Mouse (Mus musculus) cerebellum, adult 2 months (tissue): ENCODE data around the gene Arhgap31. TPM values are rescaled to one million over a fixed set of nuclear protein-coding genes. Genes with fewer than 3 reads are reported as not detected.

Experiments used
- DNase-seq, 2 experiments: peaks; one replicate each; pipeline ENCODE4 v3.0.0; 2021
- H3K27ac ChIP-seq: fragments of 200-500 bp; 2 replicates; pipeline ENCODE4 v1.5.1; 2012; ENCODE audit warnings: low read length, control low read depth, inconsistent platforms; ENCODE audit not compliant: insufficient read depth
- H3K27me3 ChIP-seq: fragments of 200-500 bp; 2 replicates; pipeline ENCODE4 v1.6.1; 2012; ENCODE audit warnings: inconsistent platforms, mild to moderate bottlenecking, low read length, moderate library complexity; ENCODE audit not compliant: control insufficient read depth, insufficient read depth
- H3K4me1 ChIP-seq: fragments of 200-500 bp; 2 replicates; pipeline ENCODE4 v1.6.1; 2011; ENCODE audit warnings: low read length; ENCODE audit not compliant: control insufficient read depth, insufficient read depth
- H3K4me3 ChIP-seq: fragments of 200-500 bp; replicated peaks from 2 replicates; pipeline ENCODE3; 2011; ENCODE audit warnings: mild to moderate bottlenecking, low read depth, low read length, control low read depth; ENCODE audit not compliant: insufficient read depth
- CTCF ChIP-seq: fragments of 200-500 bp; IDR thresholded peaks from 2 replicates; pipeline ENCODE4 v1.5.1; 2011; ENCODE audit warnings: low read depth, mild to moderate bottlenecking, control low read depth, low read length, moderate library complexity, borderline replicate concordance; ENCODE audit not compliant: insufficient read depth
- POLR2A ChIP-seq: fragments of 200-500 bp; IDR thresholded peaks from 2 replicates; pipeline ENCODE4 v1.6.1; 2011; ENCODE audit warnings: low read length, control low read depth, borderline replicate concordance; ENCODE audit not compliant: insufficient read depth
- WGBS: fragments of 180-500 bp; shearing (Covaris S2); methylation state at CpG from one replicate; pipeline ENCODE4 v1.1.7; 2018; 5-methylcytosine and 5-hydroxymethylcytosine counted together
- polyA plus RNA-seq: library from polyadenylated mRNA; depleted of rRNA; stranded (reverse); fragments of >200 nt; gene quantifications from 2 replicates; pipeline ENCODE4 v1.2.3, GENCODE M21; 2012

Arhgap31 gene
- polyA plus RNA-seq, 1 experiment: 17.3 TPM

DNA sequence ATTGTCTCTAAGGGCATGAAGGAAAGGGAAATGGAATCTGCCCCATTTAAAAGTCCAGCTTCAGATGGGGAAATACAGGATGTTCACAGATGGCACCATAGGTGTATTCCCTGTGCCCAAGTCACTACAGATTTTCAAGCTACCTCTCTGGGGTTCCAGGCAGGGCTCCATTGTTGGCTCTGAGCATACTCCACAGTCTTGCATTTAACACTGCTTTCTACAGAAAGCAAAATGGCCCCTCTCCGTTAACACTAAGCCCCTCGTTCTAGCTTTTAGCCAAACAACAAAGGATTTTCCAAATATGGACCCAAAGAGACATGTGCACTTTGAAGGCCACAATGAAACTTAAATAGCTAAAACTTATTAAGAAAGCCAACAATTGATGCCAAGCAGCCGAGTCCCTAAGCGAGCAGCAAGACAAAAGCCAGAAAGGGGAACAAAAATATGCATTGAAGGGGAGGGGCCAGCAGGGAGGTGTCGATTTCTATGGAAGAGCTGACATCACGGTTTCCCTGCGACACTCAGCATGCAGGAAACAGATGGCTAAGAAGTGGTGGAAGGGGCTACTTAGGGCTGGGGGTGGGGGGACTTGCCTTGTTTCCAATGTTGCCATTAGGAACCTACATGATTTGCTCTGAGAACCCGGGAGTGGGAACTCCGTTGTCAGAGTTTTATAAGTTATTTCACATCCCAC, 11.4 kb downstream of the Arhgap31 start:
- Histone ChIP-seq H3K4me1 (no peaks in the 10 kb centered on the region), H3K27me3 (no peaks in the 10 kb centered on the region), H3K27ac (no peak overlapping the region), H3K4me3 (no peak overlapping the region)
- 25% methylated on average over 9 of the region's 9 CpGs for WGBS
- DNase-seq: no peak
- TF ChIP-seq POLR2A (no peak), CTCF (no peak)

GRCm38 (mm10) chr16:38700392-38701162, 12.5 kb downstream of the Arhgap31 start:
- Histone ChIP-seq H3K4me3 (no peak overlapping the region), H3K4me1 (no peaks in the 10 kb centered on the region), H3K27ac (no peak overlapping the region), H3K27me3 (no peaks in the 10 kb centered on the region)
- DNase-seq: no peak
- TF ChIP-seq POLR2A: no peak
- 77% methylated on average over 16 of the region's 16 CpGs for WGBS

DNA sequence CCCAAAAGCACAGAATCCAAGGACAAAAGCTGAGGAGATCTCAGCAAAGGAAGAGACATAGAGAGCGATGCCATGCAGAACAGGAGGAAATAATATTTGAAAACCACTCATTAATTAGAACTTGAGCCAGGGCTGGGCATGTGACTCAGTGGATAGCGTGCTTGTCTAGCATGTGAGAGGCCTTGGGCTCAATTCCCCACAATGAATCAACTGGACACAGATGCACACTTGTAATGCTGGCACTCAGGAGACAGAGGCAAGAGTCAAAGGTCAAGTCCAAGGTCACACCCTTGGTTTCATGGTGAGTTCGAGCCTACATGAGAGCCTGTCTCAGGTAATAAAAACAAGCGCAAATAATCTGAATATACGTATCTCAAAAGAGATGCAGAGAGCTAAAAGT, 15.5 kb downstream of the Arhgap31 start:
- 87% methylated on average over 5 of the region's 5 CpGs for WGBS
- no peaks in the 10 kb centered on the region for H3K27me3 ChIP-seq
- H3K4me1 ChIP-seq: no peaks in the 10 kb centered on the region
- H3K4me3 ChIP-seq: no peak overlapping the region
- no peak for DNase-seq
- no peak overlapping the region for H3K27ac ChIP-seq
- TF ChIP-seq CTCF: no peak
- TF ChIP-seq POLR2A: no peak

DNA sequence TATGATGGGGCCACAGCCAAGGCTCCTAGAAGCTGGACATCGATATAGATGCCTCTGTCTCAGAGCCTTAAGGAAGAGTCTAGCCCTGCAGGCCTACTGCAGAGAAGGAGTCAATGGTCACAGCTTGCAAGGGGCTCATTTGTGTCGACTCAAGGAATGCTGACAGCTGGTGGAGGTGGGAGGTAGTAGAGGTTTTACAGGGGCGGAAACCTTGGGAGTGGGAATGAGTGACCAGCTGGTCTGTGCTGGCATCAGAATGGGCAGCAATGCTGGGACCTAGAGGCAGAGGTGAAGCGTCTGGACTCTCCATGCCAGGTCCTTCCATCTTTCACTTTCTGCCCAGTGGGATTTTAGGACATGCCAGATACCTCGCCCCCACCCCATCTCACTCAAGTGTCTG, 17.5 kb downstream of the Arhgap31 start:
- H3K4me3 ChIP-seq: no peak overlapping the region
- no peak for TF ChIP-seq CTCF
- TF ChIP-seq POLR2A: no peak
- no peaks in the 10 kb centered on the region for H3K4me1 ChIP-seq
- H3K27me3 ChIP-seq: no peaks in the 10 kb centered on the region
- no peak overlapping the region for H3K27ac ChIP-seq
- DNase-seq: no peak
- WGBS: 40% methylated on average over 5 of the region's 5 CpGs

GRCm38 (mm10) chr16:38694906-38695540, 18.1 kb downstream of the Arhgap31 start:
- DNase-seq: no peak
- Histone ChIP-seq H3K27ac (no peak overlapping the region), H3K4me1 (no peaks in the 10 kb centered on the region), H3K27me3 (no peaks in the 10 kb centered on the region), H3K4me3 (no peak overlapping the region)
- 92% methylated on average over 6 of the region's 6 CpGs for WGBS
- TF ChIP-seq POLR2A (no peak), CTCF (no peak)

DNA sequence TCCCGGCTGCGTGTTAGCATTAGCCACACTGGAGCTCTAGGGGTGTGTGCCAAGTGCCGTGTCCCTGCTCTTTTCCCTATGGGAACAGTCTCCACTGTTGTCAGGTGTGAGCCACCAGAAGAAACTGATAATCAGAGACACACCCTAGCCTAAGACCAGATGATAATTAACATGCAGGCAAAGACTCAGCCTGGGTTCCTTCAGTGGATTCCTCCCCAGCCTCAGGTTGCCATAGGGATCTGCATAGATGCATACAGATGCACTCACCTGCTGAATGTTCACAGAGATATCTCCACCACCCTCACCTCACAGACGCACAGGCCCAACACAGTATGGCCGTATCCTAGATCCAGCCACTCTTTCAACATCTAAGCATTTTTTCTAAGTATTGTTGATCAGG, 22.6 kb downstream of the Arhgap31 start:
- no peak overlapping the region for H3K4me3 ChIP-seq
- DNase-seq: no peak
- no peaks in the 10 kb centered on the region for H3K27me3 ChIP-seq
- H3K27ac ChIP-seq: no peak overlapping the region
- TF ChIP-seq POLR2A (no peak), CTCF (no peak)
- 55% methylated on average over 5 of the region's 5 CpGs for WGBS
- no peaks in the 10 kb centered on the region for H3K4me1 ChIP-seq

DNA sequence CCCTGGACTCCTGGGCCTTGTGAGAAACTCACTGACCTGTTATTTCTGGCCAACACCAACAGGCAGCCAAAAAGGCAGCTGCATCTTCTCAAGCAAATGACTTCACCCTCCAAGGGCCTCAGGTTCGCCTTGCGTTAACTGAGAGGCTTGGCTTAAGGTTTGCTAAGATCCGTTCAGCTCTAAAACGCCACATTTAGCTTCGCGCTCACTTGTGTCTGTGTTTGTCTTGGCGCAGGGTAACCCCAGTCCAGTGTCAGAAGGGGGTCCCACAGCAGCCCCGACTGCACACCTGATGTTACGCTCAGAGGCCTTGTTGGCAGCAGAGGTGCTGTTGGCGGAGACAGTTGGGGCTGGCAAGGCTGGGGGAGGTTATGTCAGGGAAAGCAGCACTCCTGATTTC, 23.3 kb downstream of the Arhgap31 start:
- 35% methylated on average over 10 of the region's 10 CpGs for WGBS

GRCm38 (mm10) chr16:38688531-38689264, 24.4 kb downstream of the Arhgap31 start:
- Histone ChIP-seq H3K4me1 (no peaks in the 10 kb centered on the region), H3K27ac (no peak overlapping the region), H3K27me3 (no peaks in the 10 kb centered on the region), H3K4me3 (no peak overlapping the region)
- 54% methylated on average over 12 of the region's 12 CpGs for WGBS
- DNase-seq: no peak
- TF ChIP-seq POLR2A (no peak), CTCF (no peak)

More for the DNA sequence above, 23.3 kb downstream of the Arhgap31 start:
- Histone ChIP-seq H3K27ac (no peak overlapping the region), H3K4me3 (no peak overlapping the region), H3K27me3 (no peaks in the 10 kb centered on the region), H3K4me1 (no peaks in the 10 kb centered on the region)
- TF ChIP-seq CTCF: no peak
- TF ChIP-seq POLR2A: no peak
- DNase-seq: no peak
